8 mouse cellular contexts compared by ENCODE assay signal in genomic region chr7:105639756-105640155, GRCm38 (mm10). TPM values are rescaled to one million over a fixed set of nuclear protein-coding genes. Genes with fewer than 3 reads are reported as not detected.
A peak's percentile ranks its signal among the peaks of the same experiment; 100 is the strongest.
DNase-seq lines count a peak whose midpoint lies in the region; ATAC-seq and TF ChIP-seq lines count a peak whose summit lies in the region.

Timm10b (plus strand) TSS chr7:105640056.

- H3K4me1 ChIP-seq in lung, embryonic 15.5 days, result peaks cover 28% of the 10 kb centered on the region
- peaks cover 2% of the 10 kb centered on the region for H3K4me1 ChIP-seq in cortical plate, adult 2 months (ENCODE audit: control insufficient read depth, insufficient read depth, low read length)
- peaks cover 35% of the 10 kb centered on the region for H3K4me1 ChIP-seq in heart, embryonic 13.5 days

- intact Hi-C loops in left cerebral cortex, postnatal 14 days (cut with DNase I), result loop anchor here (5.0 to 10.0 kb wide), 2 partner anchors 95 to 113 kb away; partner anchors contain the start of genes Ilk, Rrp8 and Tpp1

- peaks cover 25% of the 10 kb centered on the region for H3K79me2 ChIP-seq in myocyte (ENCODE audit: control insufficient read depth, insufficient read depth)

- TF ChIP-seq CTCF in cortical plate, adult 2 months (IDR thresholded peaks at IDR 0.05; ENCODE audit: extremely low read depth, insufficient read depth, low read length), result no peak

- no peak for TF ChIP-seq POLR2A in cortical plate, adult 2 months (IDR thresholded peaks at IDR 0.05; ENCODE audit: extremely low read depth, insufficient read depth, low read length)
- no peak for TF ChIP-seq POLR2A in myocyte (IDR thresholded peaks at IDR 0.05; ENCODE audit: insufficient read length, low read depth)

- no peaks in the 10 kb centered on the region for H3K27me3 ChIP-seq in lung, embryonic 15.5 days
- H3K27me3 ChIP-seq in heart, embryonic 13.5 days (replicated peaks), result no peaks in the 10 kb centered on the region
- no peaks in the 10 kb centered on the region for H3K27me3 ChIP-seq in myocyte (ENCODE audit: control insufficient read depth, insufficient read depth, insufficient read length)

- peak within 1 kb of the TSS; percentile 64 for H3K4me3 ChIP-seq in lung, embryonic 15.5 days
- peak within 1 kb of the TSS; percentile 85 for H3K4me3 ChIP-seq in cortical plate, adult 2 months (ENCODE audit: insufficient read depth, low read length)
- H3K4me3 ChIP-seq in heart, embryonic 13.5 days, result peak within 1 kb of the TSS; percentile 75
- peak within 1 kb of the TSS; percentile 96 for H3K4me3 ChIP-seq in myocyte

- WGBS in lung, embryonic 15.5 days, result 0% methylated on average over 2 of the region's 2 CpGs
- 3% methylated on average over 2 of the region's 2 CpGs for WGBS in heart, embryonic 13.5 days

- peaks cover 43% of the 10 kb centered on the region for H3K36me3 ChIP-seq in lung, embryonic 15.5 days
- H3K36me3 ChIP-seq in heart, embryonic 13.5 days, result peaks cover 63% of the 10 kb centered on the region
- H3K36me3 ChIP-seq in myocyte (ENCODE audit: control insufficient read depth, insufficient read depth), result peaks cover 16% of the 10 kb centered on the region

- H3K27ac ChIP-seq in lung, embryonic 15.5 days, result peak within 1 kb of the TSS; percentile 90
- peak within 1 kb of the TSS; percentile 63 for H3K27ac ChIP-seq in cortical plate, adult 2 months (ENCODE audit: insufficient read depth, low read length)
- peak within 1 kb of the TSS; percentile 91 for H3K27ac ChIP-seq in heart, embryonic 13.5 days (replicated peaks)

- H3K9ac ChIP-seq in lung, embryonic 15.5 days, result peak within 1 kb of the TSS; percentile 74
- peak within 1 kb of the TSS; percentile 90 for H3K9ac ChIP-seq in heart, embryonic 13.5 days

- H3ac ChIP-seq in myocyte (ENCODE audit: control insufficient read depth, insufficient read length), result peak within 1 kb of the TSS; percentile 75

- ATAC-seq in lung, embryonic 15.5 days (ENCODE audit: borderline replicate concordance, extremely low read depth, low FRiP score, low TSS enrichment), result no peak
- no peak for ATAC-seq in heart, embryonic 13.5 days (ENCODE audit: extremely low read depth, insufficient number of reproducible peaks, low FRiP score, low TSS enrichment)

- no peak for DNase-seq in lung, postnatal 4 days
- no peak for DNase-seq in left cerebral cortex, postnatal 14 days (ENCODE audit: low spot score in 2 of 2)
- no peak for DNase-seq in thymus, postnatal 25 days
- no peak for DNase-seq in embryo, embryonic 10 days (ENCODE audit: low spot score)

- no peaks in the 10 kb centered on the region for H3K9me3 ChIP-seq in lung, embryonic 15.5 days
- no peaks in the 10 kb centered on the region for H3K9me3 ChIP-seq in heart, embryonic 13.5 days

- H3K4me2 ChIP-seq in lung, embryonic 15.5 days, result peak within 1 kb of the TSS; percentile 90
- H3K4me2 ChIP-seq in heart, embryonic 13.5 days, result peak within 1 kb of the TSS; percentile 89
- peak within 1 kb of the TSS; percentile 96 for H3K4me2 ChIP-seq in myocyte (ENCODE audit: low read depth)

TF ChIP-seq in myocyte, 11 proteins besides CTCF, POLR2A, EP300 and RAD21:
- TF ChIP-seq E2F4 (IDR thresholded peaks at IDR 0.05; ENCODE audit: insufficient read depth), result no peak
- TF ChIP-seq USF1 (IDR thresholded peaks at IDR 0.05; ENCODE audit: low read depth), result no peak
- no peak for TF ChIP-seq MYOG (IDR thresholded peaks at IDR 0.05; ENCODE audit: control insufficient read depth in 1 of 3, insufficient read depth in 1 of 3, insufficient read length in 2 of 3, low read depth in 2 of 3)
- TF ChIP-seq REST (IDR thresholded peaks at IDR 0.05; ENCODE audit: insufficient read depth, insufficient read length), result no peak
- no peak for TF ChIP-seq MYOD1 (IDR thresholded peaks at IDR 0.05; ENCODE audit: control insufficient read depth in 1 of 3, insufficient read length in 2 of 3, low read depth in 2 of 3)
- no peak for TF ChIP-seq TCF12 (IDR thresholded peaks at IDR 0.05; ENCODE audit: insufficient read depth, poor library complexity, severe bottlenecking)
- no peak for TF ChIP-seq SRF (IDR thresholded peaks at IDR 0.05; ENCODE audit: control insufficient read depth, insufficient read length, low read depth)
- no peak for TF ChIP-seq CEBPB (IDR thresholded peaks at IDR 0.05; ENCODE audit: insufficient read depth, poor library complexity, severe bottlenecking)
- no peak for TF ChIP-seq POLR2AphosphoS2 (IDR thresholded peaks at IDR 0.05; ENCODE audit: insufficient read length, low read depth)

RNA-seq across cellular contexts. Expression of gene Timm10b, which starts in this region (rescaled TPM):
- polyA plus RNA-seq in lung, embryonic 15.5 days (2015; fragmentation: Nextera tagmentation; extraction: Ambion mirVana), result 187 TPM in 2 replicates
- 123 and 138 TPM in 2 replicates for polyA plus RNA-seq in cortical plate, adult 2 months (2012; rRNA removed)
- 162 and 171 TPM in 2 replicates for polyA plus RNA-seq in heart, embryonic 13.5 days (2015; fragmentation: Nextera tagmentation; extraction: Ambion mirVana)
- total RNA-seq in left cerebral cortex, postnatal 14 days (2021), result 10 to 100 TPM; 79.1 to 82.2 TPM
- 154 TPM for polyA plus RNA-seq in myocyte (2012; fragmentation: generic; extraction: Trizol)
